Mouse (Mus musculus): ENCODE data around the gene Srd5a1.

The Srd5a1 gene

DNA sequence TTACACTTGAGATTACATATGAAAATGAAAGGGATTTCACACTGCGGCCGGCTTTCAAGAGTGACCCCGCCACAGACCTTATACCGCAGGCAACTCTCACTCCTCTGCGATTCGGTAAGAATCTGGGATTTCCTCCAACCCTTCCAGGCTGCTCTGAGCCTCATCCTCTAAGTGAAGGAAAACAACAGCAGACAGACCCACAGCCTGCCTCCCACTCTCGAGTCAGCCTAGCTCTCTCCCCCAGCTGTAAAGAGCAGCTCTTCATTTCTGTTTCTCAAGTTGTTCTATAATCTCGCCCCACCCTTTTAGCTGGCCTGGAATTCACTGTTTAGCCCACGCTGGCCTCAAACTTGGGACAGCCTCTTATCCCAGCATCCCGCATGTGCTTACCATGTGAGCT, 69.5 kb downstream of the Srd5a1 start:
- DNase-seq (ENCODE audit: low spot score) = no peak

DNA sequence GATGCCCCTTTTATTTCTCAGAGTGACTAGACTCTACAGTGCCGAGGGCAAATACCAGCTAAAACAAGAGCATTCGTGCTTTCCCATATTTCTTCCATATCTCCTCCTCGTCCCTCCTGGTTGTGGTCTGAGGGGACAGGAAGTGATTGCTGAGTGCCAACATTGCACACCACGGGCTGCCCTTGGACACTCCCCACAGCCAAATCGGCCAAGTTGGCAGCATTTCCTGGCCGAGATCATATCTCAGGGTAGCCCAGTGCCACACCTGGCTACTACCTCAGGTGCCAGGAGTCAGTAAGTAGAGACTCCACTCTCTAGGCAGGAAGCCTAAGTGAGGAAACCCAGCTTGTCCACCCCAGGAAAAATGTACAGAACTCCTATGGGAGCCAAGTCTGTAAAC, 70.0 kb downstream of the Srd5a1 start:
- DNase-seq (ENCODE audit: low spot score) = no peak

DNA sequence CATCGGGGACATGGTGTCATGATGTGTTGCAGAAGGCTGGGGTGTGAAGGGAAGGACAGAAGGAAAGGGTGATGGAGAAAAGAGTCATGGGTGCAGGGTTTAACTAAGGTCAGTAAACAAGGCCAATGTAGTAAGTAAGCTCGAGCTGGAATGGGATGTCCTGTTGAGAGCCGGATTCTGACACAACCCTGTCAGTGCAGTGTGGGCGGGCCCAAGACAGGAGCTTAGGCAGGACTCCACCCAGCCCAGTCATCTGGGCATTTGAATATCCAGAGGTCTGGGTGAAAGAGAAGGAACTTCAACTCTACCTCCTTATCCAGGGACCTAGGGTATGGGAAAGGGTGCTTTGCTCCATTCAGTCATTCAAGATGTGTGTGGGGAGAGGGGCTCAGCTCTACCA, 72.9 kb downstream of the Srd5a1 start:
- DNase-seq (ENCODE audit: low spot score) = no peak

DNA sequence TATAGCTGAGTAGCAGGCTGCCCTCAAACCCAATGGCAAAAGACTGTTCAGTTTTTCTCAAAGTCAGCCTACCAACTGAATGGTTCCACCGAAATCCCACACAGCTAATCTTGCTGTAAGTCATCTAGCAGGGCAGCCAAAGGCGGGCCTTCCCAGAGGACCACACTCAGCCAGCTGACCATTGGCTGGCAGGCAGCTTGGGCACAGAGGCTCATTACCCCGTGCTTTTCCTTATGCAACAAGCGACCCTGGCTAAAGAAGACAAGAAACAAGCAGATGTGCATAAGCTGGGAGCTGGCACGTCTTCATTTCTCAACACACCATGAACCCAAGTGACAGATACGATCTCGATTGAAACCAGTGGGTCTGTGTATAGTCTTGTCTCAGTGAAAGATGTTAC, 73.9 kb downstream of the Srd5a1 start:
- no peak for DNase-seq (ENCODE audit: low spot score)

DNA sequence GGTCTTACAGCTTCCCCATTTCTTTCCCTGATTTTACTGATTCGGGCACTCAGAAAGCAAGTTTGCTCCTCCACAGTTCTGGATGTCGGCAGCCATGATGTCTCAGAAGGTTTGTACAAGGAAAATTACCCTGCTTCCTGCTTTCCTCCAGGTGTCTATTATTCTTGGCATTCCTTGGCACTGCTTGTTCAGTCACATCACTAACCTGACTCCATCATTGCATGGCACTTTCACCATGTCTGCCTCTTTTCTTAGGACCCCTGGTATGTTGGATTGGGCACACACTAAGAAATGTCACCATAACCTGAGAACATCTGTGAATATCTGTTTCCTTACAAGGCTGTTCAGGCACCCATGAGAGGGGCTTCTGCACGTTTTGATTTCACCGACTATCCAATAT, 75.2 kb downstream of the Srd5a1 start:
- DNase-seq (ENCODE audit: low spot score) = no peak

DNA sequence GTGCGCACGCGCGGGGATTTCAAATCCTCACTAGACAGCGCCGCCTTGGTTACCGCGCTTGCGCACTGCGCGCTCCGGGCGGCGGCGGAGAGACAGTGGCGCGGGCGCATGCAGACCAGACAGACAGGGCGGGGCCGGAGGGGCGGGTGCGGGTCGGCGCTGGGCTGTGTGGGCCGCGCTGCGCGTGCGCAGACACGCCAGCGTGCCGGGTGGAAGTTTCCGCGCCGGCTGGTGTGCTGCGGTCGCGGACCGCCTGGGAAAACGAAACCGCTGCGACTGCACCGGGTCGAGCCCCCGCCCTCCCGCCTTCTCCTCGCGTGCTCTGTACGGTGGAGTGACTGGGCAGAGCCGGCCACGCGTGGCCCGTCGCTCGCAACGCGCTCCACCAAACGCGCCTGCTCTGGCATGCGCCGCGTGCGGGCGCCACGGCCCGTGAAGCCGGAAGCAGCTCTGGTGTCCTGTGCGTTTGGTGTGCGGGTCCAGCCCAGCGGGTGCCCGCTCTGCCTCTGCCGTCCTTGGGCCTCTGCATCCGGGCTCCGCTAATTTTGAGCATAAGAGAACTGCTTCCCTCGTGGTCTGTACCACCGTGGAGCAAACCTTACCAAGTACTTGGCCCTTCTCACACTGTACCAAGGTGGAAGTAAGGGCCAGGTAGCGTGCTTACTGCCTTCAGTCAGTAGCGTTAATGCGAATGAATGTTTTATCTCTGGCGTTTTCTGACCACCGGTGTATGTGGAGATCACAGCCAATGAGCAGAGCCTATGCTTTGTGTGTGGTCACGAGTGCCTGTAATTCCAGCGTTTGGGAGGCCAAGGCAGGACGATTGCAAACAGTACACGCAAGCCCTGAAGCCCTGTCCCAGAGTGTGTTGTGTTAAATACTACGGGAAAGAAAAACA, 76.3 kb downstream of the Srd5a1 start:
- peak; percentile 95 for DNase-seq (ENCODE audit: low spot score)

DNA sequence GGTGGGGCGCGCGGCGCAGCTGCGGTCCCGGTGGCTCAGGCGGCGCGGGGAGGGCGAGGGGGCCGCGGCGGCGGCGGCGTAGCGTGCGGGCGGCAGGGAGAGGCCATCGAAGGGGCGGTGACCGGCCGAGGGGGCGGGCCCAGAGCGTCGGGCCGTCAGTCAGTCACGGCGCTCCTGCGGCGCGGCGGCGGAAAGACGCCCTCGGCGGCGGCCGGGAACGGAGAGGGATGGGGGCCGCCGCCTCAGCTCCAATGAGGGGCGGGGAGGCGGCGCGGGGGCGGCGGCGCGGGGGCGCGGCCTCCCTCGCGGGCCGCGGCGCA, 76.9 kb downstream of the Srd5a1 start, which contains the start of gene Tent4a:
Gene Tent4a (minus strand): TSS at position 284 of the 320 bp plus-strand sequence.
- DNase-seq (ENCODE audit: low spot score) = no peak

DNA sequence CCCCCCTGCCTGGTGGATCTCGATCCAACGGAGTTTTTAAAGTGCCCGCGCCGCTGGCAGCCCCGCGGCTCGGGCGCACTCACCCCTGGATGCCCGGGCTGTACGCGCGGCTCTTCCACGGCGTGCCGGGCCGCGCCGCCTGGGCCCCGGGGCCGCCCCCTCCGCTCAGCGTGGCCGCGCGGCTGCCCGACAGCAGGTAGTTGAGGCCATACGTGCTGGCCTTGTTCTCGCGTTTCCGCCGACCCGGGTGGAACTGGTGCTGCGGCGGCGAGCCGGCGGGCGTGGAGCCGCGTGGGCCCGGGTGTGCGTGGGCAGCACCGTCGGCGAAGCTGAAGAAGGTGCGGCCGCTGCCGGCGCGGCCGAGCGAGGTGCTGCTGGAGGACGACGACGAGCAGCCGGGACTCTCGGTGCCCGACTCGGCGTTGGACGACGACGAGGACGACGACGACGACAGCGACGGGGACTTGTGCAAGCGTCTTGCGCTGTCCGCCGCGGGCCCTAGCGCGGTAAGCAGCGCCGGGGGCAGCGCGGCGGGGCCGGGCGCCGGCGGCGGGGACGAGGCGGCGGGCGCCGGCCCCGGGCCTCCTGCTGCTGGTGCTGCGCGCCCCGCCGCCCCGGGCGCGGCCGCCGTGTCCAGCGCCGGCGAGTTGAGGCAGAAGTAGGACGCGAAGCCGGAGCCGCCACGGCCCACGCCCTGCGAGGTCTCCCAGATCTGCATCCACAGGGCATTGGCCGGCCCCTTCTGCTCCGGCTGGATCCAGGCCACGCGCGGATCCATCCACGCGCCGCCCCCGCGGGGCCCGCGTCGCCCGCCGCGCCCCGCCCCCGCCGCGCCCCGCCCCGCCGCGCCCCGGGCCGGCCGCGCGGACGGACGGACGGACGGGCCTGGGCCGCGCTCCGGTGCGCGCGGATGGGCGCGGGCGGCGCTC, 77.6 kb downstream of the Srd5a1 start, which contains the start of gene Nsun2:
Gene Nsun2 (plus strand): TSS at position 342 of the 929 bp plus-strand sequence.
- no peak for DNase-seq (ENCODE audit: low spot score)

DNA sequence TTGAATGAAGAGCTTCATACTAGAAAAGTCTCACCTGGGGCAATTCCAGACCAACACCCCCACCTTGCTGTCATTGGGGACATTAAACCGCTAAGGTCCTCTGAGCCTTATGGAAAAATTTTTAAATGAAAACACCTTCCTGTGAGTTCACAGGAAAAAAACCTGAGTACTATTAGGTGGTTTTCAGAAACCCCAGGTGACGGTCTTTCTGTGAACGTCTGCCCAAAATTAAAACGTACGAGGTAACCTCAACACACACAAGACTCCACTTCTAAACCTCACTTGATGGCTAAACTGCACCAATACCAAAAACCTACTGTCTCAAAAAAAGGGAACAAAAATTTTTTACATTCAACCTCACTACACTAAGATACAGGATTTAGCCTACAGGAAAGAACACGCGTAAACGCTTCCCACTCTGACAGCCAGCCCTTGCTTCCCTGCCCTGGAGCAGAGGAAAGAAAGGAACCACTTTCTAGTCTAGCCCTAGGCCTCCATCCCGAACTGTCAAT, 78.3 kb downstream of the Srd5a1 start:
- DNase-seq (ENCODE audit: low spot score) = no peak

DNA sequence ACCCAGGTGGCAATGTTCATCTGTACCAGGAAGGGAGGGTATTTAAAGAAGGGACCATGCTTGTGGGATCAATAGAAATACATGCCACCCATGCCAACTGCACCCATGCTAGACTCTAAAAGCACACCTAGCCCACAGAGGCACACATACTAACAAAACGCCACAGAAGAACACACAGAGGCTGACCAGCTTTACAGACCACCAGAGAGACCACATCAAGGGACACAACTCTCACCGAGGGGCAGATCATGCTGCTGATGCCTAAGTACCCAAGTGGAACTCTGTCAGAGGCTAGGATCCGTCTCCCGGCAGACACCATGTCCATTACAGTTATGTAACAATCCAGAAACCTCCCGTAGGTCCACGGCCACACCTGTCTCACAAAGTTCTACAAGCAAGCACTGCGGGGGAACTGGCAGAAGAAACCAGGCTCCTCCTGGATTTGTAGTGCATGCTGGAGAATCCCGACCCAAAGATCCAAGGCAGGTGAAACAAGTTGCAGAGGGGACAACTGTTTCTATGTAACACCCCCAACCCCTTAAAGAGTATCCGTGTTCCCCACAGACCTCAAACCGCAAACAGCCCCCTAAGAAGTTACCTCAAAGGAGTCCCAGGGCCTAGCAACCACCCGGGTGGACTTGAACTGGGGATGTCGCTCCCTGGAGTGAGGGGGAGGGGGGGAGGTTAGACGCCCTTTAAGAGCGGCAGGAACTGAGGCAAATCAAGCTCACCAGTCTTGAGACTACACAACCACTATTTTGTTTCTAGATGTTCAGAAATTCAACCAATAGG, 78.9 kb downstream of the Srd5a1 start:
- no peak for DNase-seq (ENCODE audit: low spot score)

DNA sequence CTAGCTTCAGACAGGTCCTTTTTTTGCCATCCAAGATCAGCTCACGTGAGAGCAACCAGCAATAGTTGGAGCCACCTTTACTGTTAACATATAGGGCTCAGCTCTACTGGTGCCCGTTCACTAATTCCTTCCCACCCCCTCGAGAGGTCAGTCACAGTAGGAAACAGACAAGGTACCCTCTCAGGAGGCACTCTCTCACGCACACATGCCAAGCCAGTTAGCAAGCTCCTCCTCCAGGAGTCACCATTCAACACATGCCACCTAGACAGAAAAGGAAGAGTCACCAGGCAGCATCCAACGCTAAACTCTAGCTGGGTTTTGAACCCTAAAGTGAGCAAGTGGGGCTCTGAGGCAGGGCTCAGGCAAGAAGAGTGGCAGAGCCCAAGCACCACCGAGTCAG, 79.8 kb downstream of the Srd5a1 start:
- DNase-seq (ENCODE audit: low spot score) = no peak

DNA sequence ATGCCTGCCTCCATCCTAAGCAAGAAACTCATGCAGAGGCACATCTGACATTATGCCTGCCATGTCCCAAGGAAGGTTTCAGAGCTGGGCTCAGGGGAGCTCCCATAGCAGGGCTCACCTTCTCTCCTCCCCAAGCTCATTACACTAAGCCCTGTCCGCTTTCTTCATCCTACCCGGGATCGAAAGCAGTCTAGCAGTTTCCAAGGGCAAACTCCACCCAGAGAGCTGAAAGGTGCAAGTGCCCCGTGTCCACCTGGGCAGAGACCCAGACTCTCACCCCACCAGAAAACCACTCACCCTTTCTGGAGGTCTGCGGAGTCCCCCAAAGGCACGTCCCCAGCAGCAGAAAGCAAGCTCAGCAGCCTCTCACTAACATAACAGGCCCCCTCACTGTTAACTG, 80.3 kb downstream of the Srd5a1 start:
- no peak for DNase-seq (ENCODE audit: low spot score)

DNA sequence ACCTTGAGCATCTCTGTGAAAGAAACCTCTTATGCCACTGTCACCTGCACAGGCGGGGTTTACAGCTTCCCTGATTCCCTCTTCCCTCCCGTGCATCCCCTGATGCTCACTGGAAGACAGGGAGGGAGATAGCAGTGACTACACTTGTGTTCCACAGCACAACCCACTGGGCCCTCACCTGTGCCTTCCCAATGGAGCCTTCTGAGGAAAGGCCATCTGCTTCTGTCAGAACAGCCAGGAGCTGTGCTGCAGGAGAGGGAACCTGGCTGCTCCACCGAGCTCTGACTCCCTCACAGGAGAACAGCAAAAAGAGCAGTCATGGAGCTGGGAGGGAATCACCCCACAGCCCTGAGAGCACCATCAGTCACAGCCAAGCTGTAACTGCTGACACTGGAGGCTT, 81.1 kb downstream of the Srd5a1 start:
- no peak for DNase-seq (ENCODE audit: low spot score)

DNA sequence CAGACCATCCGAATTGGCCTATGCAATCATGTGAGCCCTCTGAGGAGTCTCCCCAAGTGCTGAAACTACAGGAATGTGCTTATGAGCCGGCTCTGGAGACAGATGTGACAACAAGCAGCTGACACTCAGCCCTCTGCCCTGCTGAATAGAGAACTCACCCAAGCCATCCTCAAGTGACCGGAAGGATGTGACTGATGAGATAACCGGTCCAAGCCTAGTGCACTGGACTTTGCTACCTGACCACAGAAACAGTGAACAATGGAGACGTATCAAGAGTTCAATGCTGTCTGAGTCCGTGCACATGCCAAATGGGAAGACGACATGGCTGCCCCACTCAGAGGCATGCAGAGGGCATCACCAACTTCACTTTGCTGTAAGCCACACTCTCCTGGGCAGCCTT, 82.7 kb downstream of the Srd5a1 start:
- DNase-seq (ENCODE audit: low spot score) = no peak

DNA sequence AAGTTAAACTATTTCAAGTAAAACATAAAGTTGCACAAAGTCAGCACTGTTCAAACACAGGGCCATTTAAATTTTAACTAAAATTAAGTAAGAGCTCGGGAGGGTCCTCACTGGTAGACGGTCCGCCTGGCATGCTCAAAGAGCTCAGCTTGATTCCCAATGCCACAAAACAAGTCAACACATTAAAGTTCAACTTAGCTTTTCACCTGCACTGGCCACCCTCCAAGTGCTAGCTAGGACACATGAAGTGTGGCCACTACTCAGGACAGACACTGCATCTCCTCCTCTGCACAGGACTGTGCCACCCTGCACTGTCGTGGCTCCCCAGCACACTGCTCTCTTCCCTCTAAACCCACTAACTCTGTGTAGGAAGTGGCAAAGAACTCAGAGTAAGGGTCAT, 85.4 kb downstream of the Srd5a1 start:
- no peak for DNase-seq (ENCODE audit: low spot score)

DNA sequence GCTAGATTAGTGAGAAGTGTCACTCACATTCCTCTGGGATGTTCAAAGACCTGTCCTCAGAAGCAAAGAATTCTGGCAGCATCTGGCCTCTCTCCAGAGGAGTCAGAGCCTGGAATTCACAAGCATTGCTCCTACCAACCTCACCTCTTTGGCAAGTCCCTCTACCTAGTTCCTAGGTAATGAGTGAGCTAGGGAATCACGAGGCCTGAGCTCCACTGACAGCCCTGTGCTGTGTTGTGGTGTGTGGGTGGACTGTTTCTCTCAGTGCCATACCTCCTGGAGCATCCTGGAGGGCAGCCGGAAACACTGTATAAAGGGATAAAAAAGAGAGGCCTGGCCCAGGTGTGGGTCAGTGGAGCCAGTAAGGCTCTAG, 87.1 kb downstream of the Srd5a1 start:
- no peak for DNase-seq (ENCODE audit: low spot score)

Measured in c-Kit-positive CD71-positive TER-119-positive erythroid progenitor cells, embryonic 14.5 days (primary cell).